Mouse (Mus musculus): ENCODE results near the gene Trpm3. TPM values are rescaled to one million over a fixed set of nuclear protein-coding genes. Genes with fewer than 3 reads are reported as not detected.

Trpm3 gene
- polyA plus RNA-seq, 1 experiment from 2014 or later, result 23.3 TPM

GRCm38 (mm10) chr19:23000293-23000692 lies 861.4 kb downstream of the Trpm3 start:
- no peaks in the 10 kb centered on the region for H3K36me3 ChIP-seq (ENCODE audit: control insufficient read depth, insufficient read depth, low read length)
- no peak overlapping the region for H3K9ac ChIP-seq (replicated peaks; ENCODE audit: low read depth, low read length)
- H3K4me3 ChIP-seq (ENCODE audit: low read depth, low read length), result no peak overlapping the region
- no peaks in the 10 kb centered on the region for H3K4me1 ChIP-seq (ENCODE audit: control insufficient read depth, insufficient read depth, low read length)
- H3K9me3 ChIP-seq (ENCODE audit: control insufficient read depth, low read length), result no peaks in the 10 kb centered on the region
- WGBS, result 94% methylated on average over 1 of the region's 1 CpGs
- H3K27me3 ChIP-seq (ENCODE audit: control insufficient read depth, insufficient read depth, low read length), result no peaks in the 10 kb centered on the region
- no peak overlapping the region for H3K4me2 ChIP-seq (ENCODE audit: low read depth, low read length)
- ATAC-seq (ENCODE audit: low read depth), result no peak
- no peak overlapping the region for H3K27ac ChIP-seq (ENCODE audit: low read depth, low read length)

GRCm38 (mm10) chr19:23003861-23004260 lies 865.0 kb downstream of the Trpm3 start:
- Histone ChIP-seq H3K4me3 (ENCODE audit: low read depth, low read length) (no peak overlapping the region), H3K27me3 (ENCODE audit: control insufficient read depth, insufficient read depth, low read length) (no peaks in the 10 kb centered on the region), H3K9ac (replicated peaks; ENCODE audit: low read depth, low read length) (no peak overlapping the region), H3K4me2 (ENCODE audit: low read depth, low read length) (no peak overlapping the region), H3K36me3 (ENCODE audit: control insufficient read depth, insufficient read depth, low read length) (no peaks in the 10 kb centered on the region), H3K4me1 (ENCODE audit: control insufficient read depth, insufficient read depth, low read length) (no peaks in the 10 kb centered on the region), H3K9me3 (ENCODE audit: control insufficient read depth, low read length) (no peaks in the 10 kb centered on the region), H3K27ac (ENCODE audit: low read depth, low read length) (no peak overlapping the region)
- no peak for ATAC-seq (ENCODE audit: low read depth)
- 46% methylated on average over 8 of the region's 8 CpGs for WGBS

GRCm38 (mm10) chr19:23005851-23006250 lies 867.0 kb downstream of the Trpm3 start:
- ATAC-seq (ENCODE audit: low read depth), result no peak
- Histone ChIP-seq H3K27me3 (ENCODE audit: control insufficient read depth, insufficient read depth, low read length) (no peaks in the 10 kb centered on the region), H3K4me1 (ENCODE audit: control insufficient read depth, insufficient read depth, low read length) (no peaks in the 10 kb centered on the region), H3K27ac (ENCODE audit: low read depth, low read length) (no peak overlapping the region), H3K4me2 (ENCODE audit: low read depth, low read length) (no peak overlapping the region), H3K36me3 (ENCODE audit: control insufficient read depth, insufficient read depth, low read length) (no peaks in the 10 kb centered on the region), H3K9ac (replicated peaks; ENCODE audit: low read depth, low read length) (no peak overlapping the region), H3K4me3 (ENCODE audit: low read depth, low read length) (no peak overlapping the region), H3K9me3 (ENCODE audit: control insufficient read depth, low read length) (no peaks in the 10 kb centered on the region)
- 94% methylated on average over 7 of the region's 7 CpGs for WGBS

- Histone ChIP-seq H3K4me1 (ENCODE audit: control insufficient read depth, insufficient read depth, low read length) (no peaks in the 10 kb centered on the region), H3K4me3 (ENCODE audit: low read depth, low read length) (no peak overlapping the region), H3K9ac (replicated peaks; ENCODE audit: low read depth, low read length) (no peak overlapping the region), H3K27me3 (ENCODE audit: control insufficient read depth, insufficient read depth, low read length) (no peaks in the 10 kb centered on the region), H3K9me3 (ENCODE audit: control insufficient read depth, low read length) (no peaks in the 10 kb centered on the region), H3K36me3 (ENCODE audit: control insufficient read depth, insufficient read depth, low read length) (no peaks in the 10 kb centered on the region), H3K27ac (ENCODE audit: low read depth, low read length) (no peak overlapping the region), H3K4me2 (ENCODE audit: low read depth, low read length) (no peak overlapping the region)
- WGBS, result 62% methylated on average over 11 of the region's 11 CpGs
- ATAC-seq (ENCODE audit: low read depth), result peak; percentile 65; the same call in 1 of the 2 replicates
These were observed 867.8 kb downstream of the Trpm3 start for GRCm38 (mm10) chr19:23006517-23007273.

- Histone ChIP-seq H3K9me3 (ENCODE audit: control insufficient read depth, low read length) (no peaks in the 10 kb centered on the region), H3K9ac (replicated peaks; ENCODE audit: low read depth, low read length) (no peak overlapping the region), H3K36me3 (ENCODE audit: control insufficient read depth, insufficient read depth, low read length) (no peaks in the 10 kb centered on the region), H3K4me2 (ENCODE audit: low read depth, low read length) (no peak overlapping the region), H3K4me3 (ENCODE audit: low read depth, low read length) (no peak overlapping the region), H3K27ac (ENCODE audit: low read depth, low read length) (no peak overlapping the region), H3K27me3 (ENCODE audit: control insufficient read depth, insufficient read depth, low read length) (no peaks in the 10 kb centered on the region), H3K4me1 (ENCODE audit: control insufficient read depth, insufficient read depth, low read length) (no peaks in the 10 kb centered on the region)
- WGBS, result no CpG with 5 or more reads among the region's 2 CpGs
- ATAC-seq (ENCODE audit: low read depth), result no peak
These were observed 874.8 kb downstream of the Trpm3 start for GRCm38 (mm10) chr19:23013695-23014094.

GRCm38 (mm10) chr19:23015516-23015915 lies 876.7 kb downstream of the Trpm3 start:
- no peaks in the 10 kb centered on the region for H3K9me3 ChIP-seq (ENCODE audit: control insufficient read depth, low read length)
- H3K9ac ChIP-seq (replicated peaks; ENCODE audit: low read depth, low read length), result no peak overlapping the region
- H3K27me3 ChIP-seq (ENCODE audit: control insufficient read depth, insufficient read depth, low read length), result no peaks in the 10 kb centered on the region
- no peak overlapping the region for H3K27ac ChIP-seq (ENCODE audit: low read depth, low read length)
- no peak overlapping the region for H3K4me3 ChIP-seq (ENCODE audit: low read depth, low read length)
- H3K4me1 ChIP-seq (ENCODE audit: control insufficient read depth, insufficient read depth, low read length), result no peaks in the 10 kb centered on the region
- no peak overlapping the region for H3K4me2 ChIP-seq (ENCODE audit: low read depth, low read length)
- H3K36me3 ChIP-seq (ENCODE audit: control insufficient read depth, insufficient read depth, low read length), result no peaks in the 10 kb centered on the region
- 47% methylated on average over 3 of the region's 3 CpGs for WGBS
- no peak for ATAC-seq (ENCODE audit: low read depth)

GRCm38 (mm10) chr19:23018186-23018727 lies 879.4 kb downstream of the Trpm3 start:
- Histone ChIP-seq H3K27ac (ENCODE audit: low read depth, low read length) (no peak overlapping the region), H3K4me1 (ENCODE audit: control insufficient read depth, insufficient read depth, low read length) (no peaks in the 10 kb centered on the region), H3K27me3 (ENCODE audit: control insufficient read depth, insufficient read depth, low read length) (no peaks in the 10 kb centered on the region), H3K9ac (replicated peaks; ENCODE audit: low read depth, low read length) (no peak overlapping the region), H3K4me3 (ENCODE audit: low read depth, low read length) (no peak overlapping the region), H3K9me3 (ENCODE audit: control insufficient read depth, low read length) (no peaks in the 10 kb centered on the region), H3K36me3 (ENCODE audit: control insufficient read depth, insufficient read depth, low read length) (no peaks in the 10 kb centered on the region), H3K4me2 (ENCODE audit: low read depth, low read length) (no peak overlapping the region)
- 67% methylated on average over 2 of the region's 2 CpGs for WGBS
- no peak for ATAC-seq (ENCODE audit: low read depth)

- Histone ChIP-seq H3K9me3 (ENCODE audit: control insufficient read depth, low read length) (no peaks in the 10 kb centered on the region), H3K9ac (replicated peaks; ENCODE audit: low read depth, low read length) (no peak overlapping the region), H3K4me1 (ENCODE audit: control insufficient read depth, insufficient read depth, low read length) (no peaks in the 10 kb centered on the region), H3K36me3 (ENCODE audit: control insufficient read depth, insufficient read depth, low read length) (no peaks in the 10 kb centered on the region), H3K27me3 (ENCODE audit: control insufficient read depth, insufficient read depth, low read length) (no peaks in the 10 kb centered on the region), H3K4me2 (ENCODE audit: low read depth, low read length) (no peak overlapping the region), H3K27ac (ENCODE audit: low read depth, low read length) (no peak overlapping the region), H3K4me3 (ENCODE audit: low read depth, low read length) (no peak overlapping the region)
- no peak for ATAC-seq (ENCODE audit: low read depth)
- 94% methylated on average over 6 of the region's 6 CpGs for WGBS
These were observed 884.1 kb downstream of the Trpm3 start for GRCm38 (mm10) chr19:23022902-23023301.

GRCm38 (mm10) chr19:23023316-23023960 lies 884.6 kb downstream of the Trpm3 start:
- no peaks in the 10 kb centered on the region for H3K27me3 ChIP-seq (ENCODE audit: control insufficient read depth, insufficient read depth, low read length)
- H3K9me3 ChIP-seq (ENCODE audit: control insufficient read depth, low read length), result no peaks in the 10 kb centered on the region
- no peak for ATAC-seq (ENCODE audit: low read depth)
- H3K9ac ChIP-seq (replicated peaks; ENCODE audit: low read depth, low read length), result no peak overlapping the region
- no peak overlapping the region for H3K4me2 ChIP-seq (ENCODE audit: low read depth, low read length)
- no peak overlapping the region for H3K4me3 ChIP-seq (ENCODE audit: low read depth, low read length)
- WGBS, result 84% methylated on average over 7 of the region's 7 CpGs
- no peak overlapping the region for H3K27ac ChIP-seq (ENCODE audit: low read depth, low read length)
- H3K4me1 ChIP-seq (ENCODE audit: control insufficient read depth, insufficient read depth, low read length), result no peaks in the 10 kb centered on the region
- no peaks in the 10 kb centered on the region for H3K36me3 ChIP-seq (ENCODE audit: control insufficient read depth, insufficient read depth, low read length)

Measured in neural tube, embryonic 14.5 days (tissue).